Mouse (Mus musculus): ENCODE measurements around the gene Tmem107. TPM values are rescaled to one million over a fixed set of nuclear protein-coding genes. Genes with fewer than 3 reads are reported as not detected.

Tmem107 gene
- polyA plus RNA-seq, 1 experiment from 2014 or later, result 30.6 TPM

GRCm38 (mm10) chr11:69045531-69046394 lies 24.8 kb upstream of the Tmem107 start, which contains the start of gene Aurkb:
Gene Aurkb, plus strand, starts transcription at chr11:69045647.
- Histone ChIP-seq H3K9me3 (replicated peaks) (no peaks in the 10 kb centered on the region), H3K9ac (peak within 1 kb of the TSS; percentile 77), H3K4me1 (replicated peaks) (peaks cover 28% of the 10 kb centered on the region), H3K4me3 (peak within 1 kb of the TSS; percentile 85), H3K36me3 (peaks cover 29% of the 10 kb centered on the region), H3K4me2 (peak within 1 kb of the TSS; percentile 81), H3K27ac (ENCODE audit: poor library complexity, severe bottlenecking) (peak within 1 kb of the TSS; percentile 89), H3K27me3 (replicated peaks) (no peaks in the 10 kb centered on the region)
- WGBS, result under 1% methylated on average over 54 of the region's 54 CpGs
- peak; percentile 81 for ATAC-seq (ENCODE audit: insufficient number of reproducible peaks, low FRiP score)

GRCm38 (mm10) chr11:69046395-69046774 lies 24.2 kb upstream of the Tmem107 start:
- Histone ChIP-seq H3K27ac (ENCODE audit: poor library complexity, severe bottlenecking) (peak overlapping the region; percentile 89), H3K36me3 (peaks cover 34% of the 10 kb centered on the region), H3K9ac (peak overlapping the region; percentile 77), H3K27me3 (replicated peaks) (no peaks in the 10 kb centered on the region), H3K4me3 (peak overlapping the region; percentile 85), H3K9me3 (replicated peaks) (no peaks in the 10 kb centered on the region), H3K4me2 (peak overlapping the region; percentile 81), H3K4me1 (replicated peaks) (peaks cover 28% of the 10 kb centered on the region)
- 9% methylated on average over 9 of the region's 9 CpGs for WGBS
- ATAC-seq (ENCODE audit: insufficient number of reproducible peaks, low FRiP score), result no peak

DNA sequence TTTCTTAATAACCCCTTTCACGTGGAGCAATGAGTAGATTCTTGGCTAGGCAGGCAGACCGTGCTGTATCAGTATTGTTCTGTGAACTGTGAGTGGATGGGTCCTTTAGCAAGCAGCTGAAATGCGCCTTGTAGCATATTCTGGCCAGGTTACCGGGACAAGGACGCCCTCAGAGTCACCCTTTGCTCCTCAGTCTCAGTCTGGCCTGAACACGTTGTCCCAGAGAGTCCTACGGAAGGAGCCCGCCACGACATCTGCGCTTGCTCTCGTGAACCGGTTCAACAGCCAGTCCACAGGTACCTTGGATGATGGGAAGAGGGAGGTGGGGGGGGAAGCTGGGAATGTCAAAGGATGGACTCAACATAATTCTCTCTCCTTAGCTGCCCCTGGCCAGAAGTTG lies 23.0 kb upstream of the Tmem107 start:
- Histone ChIP-seq H3K36me3 (peaks cover 39% of the 10 kb centered on the region), H3K9ac (0 out of 2 replicates have a peak overlapping the region, but pooled peaks have one; percentile 28), H3K27me3 (replicated peaks) (no peaks in the 10 kb centered on the region), H3K27ac (ENCODE audit: poor library complexity, severe bottlenecking) (no peak overlapping the region), H3K4me1 (replicated peaks) (peaks cover 28% of the 10 kb centered on the region), H3K9me3 (replicated peaks) (no peaks in the 10 kb centered on the region), H3K4me2 (peak overlapping the region; percentile 81), H3K4me3 (peak overlapping the region; percentile 85; the same call in 1 of the 2 replicates)
- ATAC-seq (ENCODE audit: insufficient number of reproducible peaks, low FRiP score), result no peak
- WGBS, result 88% methylated on average over 12 of the region's 12 CpGs

GRCm38 (mm10) chr11:69048151-69048550 lies 22.5 kb upstream of the Tmem107 start:
- H3K9ac ChIP-seq, result no peak overlapping the region
- 88% methylated on average over 14 of the region's 14 CpGs for WGBS
- no peak overlapping the region for H3K4me3 ChIP-seq

DNA sequence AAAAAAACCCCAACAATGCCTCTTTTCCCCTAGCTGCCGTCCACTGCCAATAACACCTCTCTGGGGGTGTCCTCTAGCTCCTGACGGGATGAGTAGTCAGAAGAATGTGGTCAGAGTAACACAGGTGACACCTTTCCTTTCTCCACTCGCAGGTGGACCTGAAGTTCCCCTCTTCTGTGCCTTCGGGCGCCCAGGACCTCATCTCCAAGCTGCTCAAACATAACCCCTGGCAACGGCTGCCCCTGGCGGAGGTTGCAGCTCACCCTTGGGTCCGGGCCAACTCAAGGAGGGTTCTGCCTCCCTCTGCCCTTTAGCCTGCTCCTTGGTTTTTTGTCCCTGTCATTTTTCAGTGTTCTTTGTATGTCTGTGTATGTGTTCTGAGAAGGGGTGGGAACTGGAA lies 19.9 kb upstream of the Tmem107 start:
- Histone ChIP-seq H3K27me3 (replicated peaks) (no peaks in the 10 kb centered on the region), H3K4me1 (replicated peaks) (peaks cover 28% of the 10 kb centered on the region), H3K9ac (no peak overlapping the region), H3K9me3 (replicated peaks) (no peaks in the 10 kb centered on the region), H3K27ac (ENCODE audit: poor library complexity, severe bottlenecking) (no peak overlapping the region), H3K4me2 (no peak overlapping the region), H3K36me3 (peaks cover 46% of the 10 kb centered on the region), H3K4me3 (no peak overlapping the region)
- ATAC-seq (ENCODE audit: insufficient number of reproducible peaks, low FRiP score), result no peak
- WGBS, result 92% methylated on average over 8 of the region's 8 CpGs

More at GRCm38 (mm10) chr11:69048151-69048550, 22.5 kb upstream of the Tmem107 start:
- Histone ChIP-seq H3K9me3 (replicated peaks) (no peaks in the 10 kb centered on the region), H3K4me1 (replicated peaks) (peaks cover 28% of the 10 kb centered on the region), H3K27ac (ENCODE audit: poor library complexity, severe bottlenecking) (no peak overlapping the region), H3K4me2 (no peak overlapping the region), H3K27me3 (replicated peaks) (no peaks in the 10 kb centered on the region), H3K36me3 (peaks cover 39% of the 10 kb centered on the region)
- ATAC-seq (ENCODE audit: insufficient number of reproducible peaks, low FRiP score), result no peak

DNA sequence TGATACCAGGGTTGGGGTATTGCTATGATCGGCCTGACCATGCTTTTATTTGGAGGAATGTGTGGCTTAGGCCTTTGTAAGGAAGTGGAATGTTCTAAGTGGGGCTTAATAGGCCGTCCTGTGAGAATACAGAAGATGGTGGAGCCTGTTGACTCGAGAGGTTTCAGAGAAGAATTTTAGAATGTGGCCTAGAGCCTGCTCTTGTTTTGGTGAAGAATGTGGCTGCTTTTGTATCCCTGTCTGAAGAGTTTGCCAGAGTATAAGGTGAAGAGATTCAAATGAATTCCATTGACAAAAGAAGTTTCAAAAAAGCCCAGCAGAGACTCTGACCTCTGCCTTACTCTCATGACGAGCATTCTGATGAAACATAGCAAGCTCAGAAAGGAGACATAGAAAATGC lies 18.8 kb upstream of the Tmem107 start:
- no peak for ATAC-seq (ENCODE audit: insufficient number of reproducible peaks, low FRiP score)
- WGBS, result 91% methylated on average over 4 of the region's 4 CpGs
- no peaks in the 10 kb centered on the region for H3K27me3 ChIP-seq (replicated peaks)
- no peak overlapping the region for H3K27ac ChIP-seq (ENCODE audit: poor library complexity, severe bottlenecking)
- no peak overlapping the region for H3K9ac ChIP-seq
- no peak overlapping the region for H3K4me2 ChIP-seq
- no peak overlapping the region for H3K4me3 ChIP-seq
- peaks cover 23% of the 10 kb centered on the region for H3K4me1 ChIP-seq (replicated peaks)
- peaks cover 46% of the 10 kb centered on the region for H3K36me3 ChIP-seq
- H3K9me3 ChIP-seq (replicated peaks), result no peaks in the 10 kb centered on the region

GRCm38 (mm10) chr11:69052824-69053421 lies 17.7 kb upstream of the Tmem107 start:
- H3K36me3 ChIP-seq, result peaks cover 41% of the 10 kb centered on the region
- H3K27me3 ChIP-seq (replicated peaks), result no peaks in the 10 kb centered on the region
- H3K4me2 ChIP-seq, result no peak overlapping the region
- no peak overlapping the region for H3K27ac ChIP-seq (ENCODE audit: poor library complexity, severe bottlenecking)
- ATAC-seq (ENCODE audit: insufficient number of reproducible peaks, low FRiP score), result no peak
- WGBS, result 81% methylated on average over 2 of the region's 2 CpGs
- H3K9ac ChIP-seq, result no peak overlapping the region
- H3K9me3 ChIP-seq (replicated peaks), result no peaks in the 10 kb centered on the region
- no peak overlapping the region for H3K4me3 ChIP-seq
- peaks cover 12% of the 10 kb centered on the region for H3K4me1 ChIP-seq (replicated peaks)

- Histone ChIP-seq H3K9me3 (replicated peaks) (no peaks in the 10 kb centered on the region), H3K9ac (no peak overlapping the region), H3K4me1 (replicated peaks) (peaks cover 9% of the 10 kb centered on the region), H3K36me3 (peaks cover 32% of the 10 kb centered on the region), H3K27me3 (replicated peaks) (no peaks in the 10 kb centered on the region), H3K4me2 (no peak overlapping the region), H3K27ac (ENCODE audit: poor library complexity, severe bottlenecking) (no peak overlapping the region), H3K4me3 (no peak overlapping the region)
- 76% methylated on average over 3 of the region's 3 CpGs for WGBS
- no peak for ATAC-seq (ENCODE audit: insufficient number of reproducible peaks, low FRiP score)
These were observed 16.8 kb upstream of the Tmem107 start for GRCm38 (mm10) chr11:69053848-69054247.

- no peak for ATAC-seq (ENCODE audit: insufficient number of reproducible peaks, low FRiP score)
- H3K27ac ChIP-seq (ENCODE audit: poor library complexity, severe bottlenecking), result peak overlapping the region; percentile 83
- 67% methylated on average over 2 of the region's 2 CpGs for WGBS
These were observed 12.3 kb upstream of the Tmem107 start for GRCm38 (mm10) chr11:69058265-69058664.

GRCm38 (mm10) chr11:69058729-69059356 lies 11.8 kb upstream of the Tmem107 start:
- peak overlapping the region; percentile 94 for H3K4me2 ChIP-seq
- H3K27ac ChIP-seq (ENCODE audit: poor library complexity, severe bottlenecking), result peak overlapping the region; percentile 83
- no peaks in the 10 kb centered on the region for H3K27me3 ChIP-seq (replicated peaks)
- H3K9ac ChIP-seq, result peak overlapping the region; percentile 81
- peaks cover 6% of the 10 kb centered on the region for H3K36me3 ChIP-seq
- no peaks in the 10 kb centered on the region for H3K9me3 ChIP-seq (replicated peaks)
- under 1% methylated on average over 19 of the region's 19 CpGs for WGBS
- H3K4me3 ChIP-seq, result peak overlapping the region; percentile 79
- ATAC-seq (ENCODE audit: insufficient number of reproducible peaks, low FRiP score), result no peak
- H3K4me1 ChIP-seq (replicated peaks), result peaks cover 18% of the 10 kb centered on the region

More at GRCm38 (mm10) chr11:69058265-69058664, 12.3 kb upstream of the Tmem107 start:
- H3K9me3 ChIP-seq (replicated peaks), result no peaks in the 10 kb centered on the region
- peak overlapping the region; percentile 94 for H3K4me2 ChIP-seq
- H3K36me3 ChIP-seq, result peaks cover 7% of the 10 kb centered on the region
- peak overlapping the region; percentile 79 for H3K4me3 ChIP-seq
- peak overlapping the region; percentile 81 for H3K9ac ChIP-seq
- no peaks in the 10 kb centered on the region for H3K27me3 ChIP-seq (replicated peaks)
- H3K4me1 ChIP-seq (replicated peaks), result peaks cover 18% of the 10 kb centered on the region
